Mouse (Mus musculus): ENCODE measurements at regions not wholly inside any gene's neighbourhood (a gene's known extent, or its start where the extent isn't known, plus 50 kb on each side); places are given as distances from the start of the nearest gene placed in this dataset.

GRCm38 (mm10) chr1:14513662-14514061 lies 1579.5 kb downstream of the 4930444P10Rik start:
- DNase-seq = no peak

- no peak for DNase-seq
Observed at GRCm38 (mm10) chr1:14512481-14513285, 1580.4 kb downstream of the 4930444P10Rik start.

DNA sequence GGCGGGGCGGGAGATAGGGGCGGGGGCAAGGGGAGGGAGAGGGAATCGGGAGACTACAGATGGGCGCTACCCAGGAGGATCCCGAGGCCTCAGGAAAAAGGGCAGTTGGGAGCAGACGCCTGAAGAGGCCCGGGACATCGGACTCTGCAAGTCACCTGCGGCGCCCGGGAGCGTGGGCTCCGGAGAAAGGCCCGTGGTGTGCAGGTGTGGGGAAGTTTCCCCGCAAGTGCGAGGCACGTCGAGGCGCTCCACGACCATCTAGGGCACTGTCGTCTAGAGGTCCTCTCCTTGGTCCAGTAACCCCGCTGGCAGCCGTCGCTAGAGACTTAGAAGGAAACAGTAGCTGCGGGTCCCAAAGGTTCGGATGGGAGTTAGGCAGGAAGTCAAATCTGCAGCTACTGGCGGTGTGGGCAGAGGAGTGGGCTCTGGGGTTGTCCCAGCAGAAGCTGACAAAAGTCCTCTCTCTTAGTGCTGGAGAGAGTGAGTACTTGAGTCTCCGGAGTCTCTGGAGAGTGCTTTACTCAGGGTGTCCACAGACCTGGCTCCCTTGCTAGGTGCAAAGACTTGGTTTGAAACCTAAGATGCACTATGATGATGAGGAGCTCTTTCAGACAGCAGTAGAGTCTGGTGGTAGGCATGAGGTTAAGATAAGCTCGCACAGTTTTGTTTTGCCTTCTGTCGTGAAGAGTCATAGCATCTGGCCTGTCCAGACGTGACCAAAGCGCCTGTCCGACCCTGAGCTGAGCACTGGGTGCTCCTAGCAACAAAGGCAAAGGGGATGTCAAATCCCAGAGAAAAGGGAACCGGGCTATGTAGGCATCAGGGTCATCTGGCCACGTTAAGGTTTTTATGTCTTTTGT lies 1586.1 kb downstream of the 4930444P10Rik start:
- no peak for DNase-seq

- peak; percentile 36 for DNase-seq
Observed at GRCm38 (mm10) chr1:14506201-14506830, 1586.8 kb downstream of the 4930444P10Rik start.

DNA sequence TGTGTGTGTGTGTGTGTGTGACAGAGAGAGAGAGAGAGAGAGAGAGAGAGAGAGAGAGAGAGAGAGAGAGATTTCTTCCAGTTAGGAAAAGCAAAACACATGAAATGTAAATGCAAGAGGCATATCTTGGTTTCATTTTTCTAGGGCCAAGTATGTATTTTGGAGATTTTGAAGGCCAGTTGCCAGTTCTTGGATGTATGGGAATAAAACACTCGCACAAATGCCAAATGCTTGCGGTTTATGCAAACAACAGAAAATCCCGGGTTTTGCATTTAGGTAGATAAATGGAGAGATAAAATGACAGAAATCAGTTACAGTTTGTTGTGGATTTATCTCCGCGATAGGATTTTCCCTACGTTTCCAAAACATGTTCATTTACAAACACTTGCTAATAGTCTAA lies 1587.4 kb downstream of the 4930444P10Rik start:
- DNase-seq = no peak

GRCm38 (mm10) chr1:14504767-14505343 lies 1588.3 kb downstream of the 4930444P10Rik start:
- DNase-seq = no peak

- DNase-seq = peak; percentile 15
Observed at GRCm38 (mm10) chr1:14503881-14504742, 1589.0 kb downstream of the 4930444P10Rik start.

DNA sequence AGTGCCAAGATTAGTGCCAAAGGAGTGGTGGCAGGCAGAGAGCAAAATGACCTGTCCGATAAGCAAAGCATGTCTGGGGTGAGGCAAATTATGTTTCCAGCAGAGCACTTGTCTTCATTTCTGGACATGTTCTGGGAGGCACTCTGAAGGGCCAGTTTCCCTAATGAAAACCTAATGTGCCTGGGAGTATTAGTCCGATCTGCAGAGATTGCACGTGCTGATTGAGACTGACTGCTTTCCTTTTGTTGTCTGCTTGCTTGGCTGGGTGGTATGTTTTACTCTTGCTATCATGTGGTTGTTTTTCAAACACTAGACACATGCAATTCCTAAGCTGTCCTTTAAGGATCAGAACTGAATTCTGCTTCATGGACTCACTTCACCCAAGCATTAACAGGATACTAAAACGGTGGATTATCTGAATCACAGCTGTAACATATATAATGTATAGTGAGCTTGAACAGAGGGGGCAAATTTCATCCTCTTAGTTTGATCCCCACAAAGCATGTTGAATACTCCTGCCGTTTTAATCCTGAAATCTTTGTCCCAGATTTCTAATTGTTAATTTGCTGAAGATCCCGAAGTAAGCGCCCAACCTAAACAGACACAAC lies 1589.8 kb downstream of the 4930444P10Rik start:
- no peak for DNase-seq

- DNase-seq = no peak
Observed at GRCm38 (mm10) chr1:14499105-14499504, 1594.0 kb downstream of the 4930444P10Rik start.

DNA sequence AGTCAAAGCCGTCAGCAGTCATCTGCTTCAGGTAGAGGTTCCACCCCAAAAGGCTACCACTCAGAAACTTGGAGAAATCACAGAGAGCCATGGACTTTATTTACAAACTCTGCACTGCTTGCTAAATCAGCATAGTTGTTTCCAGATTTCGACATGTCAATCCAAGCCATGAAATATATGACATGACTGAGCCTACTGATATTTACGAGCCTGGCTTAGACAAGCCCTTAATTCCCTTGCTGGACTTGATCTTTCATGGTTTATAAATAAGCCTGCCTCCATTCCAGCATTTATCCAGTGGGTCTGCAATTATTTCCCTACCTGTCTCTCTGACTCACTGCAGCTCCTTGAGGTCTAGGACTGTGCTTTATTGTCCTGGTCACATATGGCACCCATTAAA lies 1603.1 kb downstream of the 4930444P10Rik start:
- no peak for DNase-seq

- DNase-seq = no peak
Observed at GRCm38 (mm10) chr1:14487708-14488127, 1605.4 kb downstream of the 4930444P10Rik start.

DNA sequence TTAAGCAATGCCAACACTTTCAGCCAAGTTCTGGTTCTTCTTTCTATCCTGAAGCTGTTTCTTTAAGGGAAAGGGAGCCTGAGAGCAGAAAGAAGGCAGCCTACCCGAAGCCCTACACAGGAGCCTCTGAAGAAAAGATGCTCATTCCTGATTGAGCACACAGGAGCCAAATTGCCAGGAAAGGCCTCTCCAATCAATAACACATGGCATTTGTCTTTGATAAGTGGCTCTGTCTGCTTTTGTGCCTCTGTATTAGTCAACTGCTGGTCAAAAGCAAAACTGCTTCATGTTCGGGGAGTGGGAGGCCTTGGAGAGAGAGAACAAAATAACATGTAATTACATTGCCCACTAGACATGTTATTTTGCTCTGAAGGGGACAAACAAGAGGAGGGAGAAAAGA lies 1607.4 kb downstream of the 4930444P10Rik start:
- no peak for DNase-seq

GRCm38 (mm10) chr1:14484121-14484916 lies 1608.8 kb downstream of the 4930444P10Rik start:
- DNase-seq = peak; percentile 74

GRCm38 (mm10) chr1:14472294-14472693 lies 1620.8 kb downstream of the 4930444P10Rik start:
- no peak for DNase-seq

GRCm38 (mm10) chr1:14471551-14471950 lies 1621.6 kb downstream of the 4930444P10Rik start:
- no peak for DNase-seq

GRCm38 (mm10) chr1:14464788-14465482 lies 1628.2 kb downstream of the 4930444P10Rik start:
- no peak for DNase-seq

GRCm38 (mm10) chr1:14462496-14462895 lies 1630.6 kb downstream of the 4930444P10Rik start:
- no peak for DNase-seq

DNA sequence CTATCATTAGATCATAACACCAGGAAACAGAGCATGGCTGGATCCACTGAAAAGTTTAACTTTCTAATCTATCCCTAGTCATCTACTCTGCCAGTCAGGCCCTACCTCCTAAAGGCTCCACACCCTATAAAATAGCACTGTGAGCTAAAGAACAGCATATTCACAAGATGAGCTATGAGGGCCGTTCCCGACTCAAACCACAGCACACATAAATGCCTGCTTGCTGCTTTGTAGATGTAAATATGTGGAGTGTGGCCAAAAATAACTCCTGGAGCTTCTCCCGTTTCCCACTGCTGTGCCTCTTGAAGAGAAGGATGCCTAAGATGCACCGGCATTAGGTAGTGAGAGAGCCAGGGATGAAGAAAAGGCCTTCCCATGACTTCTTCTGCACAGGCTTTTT lies 1632.3 kb downstream of the 4930444P10Rik start:
- DNase-seq = no peak

GRCm38 (mm10) chr1:14429326-14429725 lies 1663.8 kb downstream of the 4930444P10Rik start:
- DNase-seq = no peak
